23 mouse cellular contexts compared by ENCODE assay signal in the genomic region with DNA sequence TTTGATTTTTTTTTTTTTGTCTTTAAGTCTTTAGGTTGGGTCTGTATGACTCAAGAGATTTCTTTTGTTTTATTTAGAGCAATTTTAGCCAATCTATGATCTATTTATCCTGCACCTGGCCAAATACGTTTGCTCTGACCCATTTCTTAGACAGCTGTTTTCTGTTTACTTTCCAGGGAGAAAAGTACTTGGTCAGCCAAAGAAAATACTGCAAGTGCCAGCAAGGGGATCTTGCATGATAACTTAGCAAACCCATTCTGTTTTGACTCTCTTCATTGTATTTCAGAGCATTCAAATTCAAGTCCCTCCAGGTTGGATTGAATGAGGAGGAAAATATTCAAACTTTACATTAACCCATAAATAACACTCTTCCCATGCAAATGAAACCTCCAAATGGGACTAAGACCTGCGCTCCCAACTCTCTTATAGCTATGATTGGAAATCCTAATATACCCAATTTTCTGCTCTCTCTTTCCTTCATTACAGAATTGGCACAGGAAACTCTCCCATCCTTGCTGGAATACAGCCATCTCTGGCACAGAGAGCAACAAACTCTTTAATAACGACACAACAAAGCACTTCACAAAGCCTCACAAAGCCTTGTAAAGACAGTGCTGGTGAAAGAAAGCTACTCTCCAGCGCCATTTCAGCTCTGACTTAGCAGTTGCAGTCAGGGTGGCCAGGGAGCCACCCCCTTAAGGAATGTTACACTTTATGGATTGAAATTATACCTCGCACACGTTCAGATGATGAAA. TPM values are rescaled to one million over a fixed set of nuclear protein-coding genes. Genes with fewer than 3 reads are reported as not detected.
DNase-seq lines count a peak whose midpoint lies in the region; ATAC-seq and TF ChIP-seq lines count a peak whose summit lies in the region.
"Had no signal": no experiment of that assay in that cellular context is flagged by ENCODE, and none has a peak within 500 bp of the region (broad histone marks: within the 10 kb centered on the region; RNA-seq: fewer than 3 reads in every experiment).

No protein-coding gene starts in this region.

- no peak overlapping the region for H3K27ac ChIP-seq in forebrain, embryonic 14.5 days (ENCODE audit: low read depth, low read length)
- H3K27ac ChIP-seq in forebrain, embryonic 16.5 days (ENCODE audit: low read length), result no peak overlapping the region
- H3K27ac ChIP-seq in hindbrain, postnatal 0 days, result no peak overlapping the region
- H3K27ac ChIP-seq in hindbrain, embryonic 16.5 days (ENCODE audit: low read depth, low read length), result no peak overlapping the region
- H3K27ac ChIP-seq in midbrain, postnatal 0 days (ENCODE audit: low read depth, low read length), result no peak overlapping the region
- H3K27ac ChIP-seq in midbrain, embryonic 13.5 days, result no peak overlapping the region
- H3K27ac ChIP-seq: forebrain, embryonic 12.5 days; heart, embryonic 13.5 days; limb, embryonic 10.5 days; liver, embryonic 15.5 days; midbrain, embryonic 12.5 days had no signal

- H3K36me3 ChIP-seq in forebrain, embryonic 14.5 days (ENCODE audit: control insufficient read depth, insufficient read depth, low read length), result no peaks in the 10 kb centered on the region
- H3K36me3 ChIP-seq in forebrain, embryonic 16.5 days (ENCODE audit: control insufficient read depth, insufficient read depth), result no peaks in the 10 kb centered on the region
- no peaks in the 10 kb centered on the region for H3K36me3 ChIP-seq in hindbrain, postnatal 0 days (ENCODE audit: insufficient read depth, low read length)
- H3K36me3 ChIP-seq in hindbrain, embryonic 16.5 days (ENCODE audit: control insufficient read depth, insufficient read depth, low read length), result no peaks in the 10 kb centered on the region
- no peaks in the 10 kb centered on the region for H3K36me3 ChIP-seq in midbrain, postnatal 0 days (ENCODE audit: insufficient read depth, low read length)
- H3K36me3 ChIP-seq in midbrain, embryonic 13.5 days, result no peaks in the 10 kb centered on the region
- H3K36me3 ChIP-seq: forebrain, embryonic 12.5 days; heart, embryonic 13.5 days; limb, embryonic 10.5 days; liver, embryonic 15.5 days; midbrain, embryonic 12.5 days; neural tube, embryonic 15.5 days had no signal

- peak; percentile 67 for DNase-seq in forebrain, embryonic 14.5 days (ENCODE audit: low spot score)
- peak; percentile 46 for DNase-seq in hindbrain, postnatal 0 days (ENCODE audit: low spot score)
- peak; percentile 35 for DNase-seq in midbrain, postnatal 0 days (ENCODE audit: low spot score)
- DNase-seq in spleen, postnatal 10 days (ENCODE audit: low spot score in 2 of 2), result no peak
- no peak for DNase-seq in ovary, postnatal 36 days (ENCODE audit: low spot score)
- DNase-seq: adrenal gland, postnatal 14 days; cerebellum, adult 9-11 months; heart, postnatal 36 days; liver; lung, postnatal 10 days; thymus, adult 18-20 months; thymus, postnatal 36 days had no signal

- H3K9me3 ChIP-seq in forebrain, embryonic 14.5 days (replicated peaks; ENCODE audit: control insufficient read depth, low read length), result no peaks in the 10 kb centered on the region
- no peaks in the 10 kb centered on the region for H3K9me3 ChIP-seq in forebrain, embryonic 16.5 days (ENCODE audit: control insufficient read depth, low read length)
- no peaks in the 10 kb centered on the region for H3K9me3 ChIP-seq in hindbrain, postnatal 0 days (ENCODE audit: low read length)
- no peaks in the 10 kb centered on the region for H3K9me3 ChIP-seq in hindbrain, embryonic 16.5 days (ENCODE audit: control insufficient read depth, low read length)
- H3K9me3 ChIP-seq in midbrain, postnatal 0 days (ENCODE audit: low read length), result no peaks in the 10 kb centered on the region
- no peaks in the 10 kb centered on the region for H3K9me3 ChIP-seq in midbrain, embryonic 13.5 days
- H3K9me3 ChIP-seq: forebrain, embryonic 12.5 days; heart, embryonic 13.5 days; limb, embryonic 10.5 days; liver, embryonic 15.5 days; midbrain, embryonic 12.5 days; neural tube, embryonic 15.5 days had no signal

- 33% methylated on average over 6 of the region's 6 CpGs for WGBS in forebrain, embryonic 14.5 days
- WGBS in forebrain, embryonic 16.5 days, result 25% methylated on average over 6 of the region's 6 CpGs
- whole genome bisulfite sequencing in hindbrain, postnatal 0 days, result 39% methylated on average over 6 of the region's 6 CpGs
- WGBS in hindbrain, embryonic 16.5 days, result 53% methylated on average over 6 of the region's 6 CpGs
- 42% methylated on average over 6 of the region's 6 CpGs for WGBS in midbrain, postnatal 0 days
- 61% methylated on average over 6 of the region's 6 CpGs for WGBS in midbrain, embryonic 13.5 days

- no peak for ATAC-seq in forebrain, embryonic 14.5 days
- ATAC-seq in forebrain, embryonic 16.5 days, result no peak
- no peak for ATAC-seq in hindbrain, postnatal 0 days
- ATAC-seq in hindbrain, embryonic 16.5 days, result no peak
- no peak for ATAC-seq in midbrain, postnatal 0 days (ENCODE audit: low FRiP score)
- ATAC-seq in midbrain, embryonic 13.5 days, result no peak
- ATAC-seq: activated CD4-positive, CD25-positive, alpha-beta regulatory T cell, adult 4 months; intestine, postnatal 0 days had no signal

- H3K4me2 ChIP-seq in forebrain, embryonic 14.5 days (ENCODE audit: low read length), result no peak overlapping the region
- no peak overlapping the region for H3K4me2 ChIP-seq in forebrain, embryonic 16.5 days (ENCODE audit: low read length)
- no peak overlapping the region for H3K4me2 ChIP-seq in hindbrain, postnatal 0 days (ENCODE audit: low read depth, low read length)
- no peak overlapping the region for H3K4me2 ChIP-seq in hindbrain, embryonic 16.5 days (ENCODE audit: low read length)
- no peak overlapping the region for H3K4me2 ChIP-seq in midbrain, postnatal 0 days (ENCODE audit: low read depth, low read length, poor library complexity, severe bottlenecking)
- no peak overlapping the region for H3K4me2 ChIP-seq in midbrain, embryonic 13.5 days (replicated peaks)
- H3K4me2 ChIP-seq: forebrain, embryonic 12.5 days; heart, embryonic 13.5 days; liver, embryonic 15.5 days; midbrain, embryonic 12.5 days; neural tube, embryonic 15.5 days had no signal

- TF ChIP-seq CTCF in hindbrain, postnatal 0 days (IDR thresholded peaks at IDR 0.05; ENCODE audit: low read depth), result no peak
- no peak for TF ChIP-seq CTCF in midbrain, postnatal 0 days (IDR thresholded peaks at IDR 0.05)

- no peak overlapping the region for H3K4me3 ChIP-seq in forebrain, embryonic 14.5 days (ENCODE audit: low read depth, low read length)
- H3K4me3 ChIP-seq in forebrain, embryonic 16.5 days (replicated peaks; ENCODE audit: low read length), result no peak overlapping the region
- no peak overlapping the region for H3K4me3 ChIP-seq in hindbrain, postnatal 0 days (ENCODE audit: low read length)
- no peak overlapping the region for H3K4me3 ChIP-seq in hindbrain, embryonic 16.5 days (ENCODE audit: low read length)
- no peak overlapping the region for H3K4me3 ChIP-seq in midbrain, postnatal 0 days (ENCODE audit: low read depth, low read length)
- no peak overlapping the region for H3K4me3 ChIP-seq in midbrain, embryonic 13.5 days (replicated peaks)
- H3K4me3 ChIP-seq: forebrain, embryonic 12.5 days; heart, embryonic 13.5 days; limb, embryonic 10.5 days; liver, embryonic 15.5 days; midbrain, embryonic 12.5 days; neural tube, embryonic 15.5 days had no signal

- peaks cover 7% of the 10 kb centered on the region; the same call in 1 of the 2 replicates for H3K4me1 ChIP-seq in forebrain, embryonic 14.5 days (ENCODE audit: control insufficient read depth, insufficient read depth, low read length)
- peaks cover 4% of the 10 kb centered on the region for H3K4me1 ChIP-seq in forebrain, embryonic 16.5 days (replicated peaks; ENCODE audit: control insufficient read depth, insufficient read depth, low read length)
- H3K4me1 ChIP-seq in hindbrain, postnatal 0 days (ENCODE audit: insufficient read depth, low read length), result no peaks in the 10 kb centered on the region
- H3K4me1 ChIP-seq in hindbrain, embryonic 16.5 days (ENCODE audit: control insufficient read depth, insufficient read depth, low read depth, low read length), result no peaks in the 10 kb centered on the region
- 0 out of 2 replicates have a peak, but pooled peaks cover 5% of the 10 kb centered on the region for H3K4me1 ChIP-seq in midbrain, postnatal 0 days (ENCODE audit: insufficient read depth, low read length)
- H3K4me1 ChIP-seq in midbrain, embryonic 13.5 days (replicated peaks), result peaks cover 3% of the 10 kb centered on the region; the same call in 1 of the 2 replicates
- H3K4me1 ChIP-seq: limb, embryonic 10.5 days; liver, embryonic 15.5 days; midbrain, embryonic 12.5 days had no signal

- H3K27me3 ChIP-seq in forebrain, embryonic 14.5 days (replicated peaks; ENCODE audit: control insufficient read depth, insufficient read depth, low read length), result no peaks in the 10 kb centered on the region
- H3K27me3 ChIP-seq in forebrain, embryonic 16.5 days (replicated peaks; ENCODE audit: control insufficient read depth, insufficient read depth, low read length), result no peaks in the 10 kb centered on the region
- H3K27me3 ChIP-seq in hindbrain, postnatal 0 days (ENCODE audit: insufficient read depth, low read length), result no peaks in the 10 kb centered on the region
- no peaks in the 10 kb centered on the region for H3K27me3 ChIP-seq in hindbrain, embryonic 16.5 days (replicated peaks; ENCODE audit: control insufficient read depth, insufficient read depth, low read length)
- H3K27me3 ChIP-seq in midbrain, postnatal 0 days (ENCODE audit: insufficient read depth, low read length), result no peaks in the 10 kb centered on the region
- H3K27me3 ChIP-seq in midbrain, embryonic 13.5 days, result no peaks in the 10 kb centered on the region
- H3K27me3 ChIP-seq: forebrain, embryonic 12.5 days; heart, embryonic 13.5 days; liver, embryonic 15.5 days; midbrain, embryonic 12.5 days; neural tube, embryonic 15.5 days had no signal

- no peak overlapping the region for H3K9ac ChIP-seq in forebrain, embryonic 14.5 days (ENCODE audit: low read length)
- H3K9ac ChIP-seq in forebrain, embryonic 16.5 days (replicated peaks; ENCODE audit: low read depth, low read length), result no peak overlapping the region
- no peak overlapping the region for H3K9ac ChIP-seq in hindbrain, postnatal 0 days (replicated peaks; ENCODE audit: low read length)
- no peak overlapping the region for H3K9ac ChIP-seq in hindbrain, embryonic 16.5 days (ENCODE audit: low read depth, low read length)
- H3K9ac ChIP-seq in midbrain, postnatal 0 days (replicated peaks; ENCODE audit: low read length, poor library complexity, severe bottlenecking), result no peak overlapping the region
- H3K9ac ChIP-seq in midbrain, embryonic 13.5 days (replicated peaks), result no peak overlapping the region
- H3K9ac ChIP-seq: forebrain, embryonic 12.5 days; heart, embryonic 13.5 days; liver, embryonic 15.5 days; midbrain, embryonic 12.5 days; neural tube, embryonic 15.5 days had no signal

RNA-seq across cellular contexts. Expression of a gene that starts 20.8 kb away (rescaled TPM):
- 63.1 and 91.4 TPM in 2 replicates for polyA plus RNA-seq in forebrain, embryonic 14.5 days (2014; fragmentation: Nextera tagmentation; extraction: Ambion mirVana)
- 131 and 137 TPM in 2 replicates for polyA plus RNA-seq in forebrain, embryonic 16.5 days (2015; fragmentation: Nextera tagmentation; extraction: Ambion mirVana)
- 47.3 and 48.0 TPM in 2 replicates for total RNA-seq in hindbrain, postnatal 0 days (2014; rRNA removed)
- polyA plus RNA-seq in hindbrain, postnatal 0 days (2015; fragmentation: Nextera tagmentation; extraction: Ambion mirVana), result 115 and 120 TPM in 2 replicates
- polyA plus RNA-seq in hindbrain, embryonic 16.5 days (2015; fragmentation: Nextera tagmentation; extraction: Ambion mirVana), result 118 and 127 TPM in 2 replicates
- 59.9 and 71.8 TPM in 2 replicates for total RNA-seq in midbrain, postnatal 0 days (2014; rRNA removed)
- 117 and 138 TPM in 2 replicates for polyA plus RNA-seq in midbrain, postnatal 0 days (2015; fragmentation: Nextera tagmentation; extraction: Ambion mirVana)
- polyA plus RNA-seq in midbrain, embryonic 13.5 days (2015; fragmentation: Nextera tagmentation; extraction: Ambion mirVana), result 84.5 and 92.2 TPM in 2 replicates

Comparison
In these comparisons a context has a peak if more than half of its experiments do, and no peak if none do; other contexts are left out.
1. DNase-seq: peak in forebrain, embryonic 14.5 days (single experiment), hindbrain, postnatal 0 days (single experiment) and midbrain, postnatal 0 days (single experiment); none in spleen, postnatal 10 days (0 of 2) and ovary, postnatal 36 days (single experiment).